Mouse (Mus musculus): ENCODE data around the gene Rbm47.

The Rbm47 gene

DNA sequence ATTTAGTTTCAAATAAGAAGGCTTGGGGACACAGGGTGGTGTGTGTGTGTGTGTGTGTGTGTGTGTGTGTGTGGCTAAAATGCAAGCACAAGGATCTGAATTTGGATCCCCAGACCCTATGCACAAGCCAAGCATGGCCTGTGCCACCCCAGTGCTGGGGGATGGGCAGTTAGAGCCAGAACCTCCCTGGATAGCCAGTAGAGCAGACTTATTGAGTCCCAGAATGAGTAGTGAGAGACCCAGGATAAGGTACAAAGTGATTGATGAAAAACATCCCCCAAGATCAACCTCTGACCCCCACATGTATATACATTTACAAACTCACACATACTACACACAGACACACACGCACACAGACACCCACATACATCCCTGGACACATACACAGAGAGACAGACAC, 86.6 kb downstream of the Rbm47 start:
- no peak for DNase-seq (ENCODE audit: low spot score in 2 of 2)

- no peak for DNase-seq (ENCODE audit: low spot score in 2 of 2)
Measured at GRCm38 (mm10) chr5:66085478-66085877, 87.4 kb downstream of the Rbm47 start.

DNA sequence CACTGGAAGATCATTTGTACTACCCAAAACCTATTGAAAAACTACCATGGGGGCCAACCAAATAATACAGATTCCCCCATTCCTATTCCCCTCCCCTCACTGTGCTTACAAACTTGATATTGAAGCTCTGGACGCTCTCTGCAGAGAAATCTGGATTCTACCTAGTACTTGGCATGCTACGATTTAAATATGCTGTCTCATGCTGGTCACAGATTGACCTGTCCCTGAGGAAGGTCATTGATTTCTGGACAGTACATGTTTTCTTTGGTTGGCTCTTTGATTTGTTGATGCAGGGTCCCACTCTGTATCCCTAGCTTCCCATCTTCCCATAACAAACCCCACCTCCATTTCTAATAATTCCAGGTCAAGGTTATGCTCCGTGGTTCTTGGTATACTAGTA, 88.4 kb downstream of the Rbm47 start:
- DNase-seq (ENCODE audit: low spot score in 2 of 2) = no peak

GRCm38 (mm10) chr5:66083350-66083749, 89.6 kb downstream of the Rbm47 start:
- DNase-seq (ENCODE audit: low spot score in 2 of 2) = peak; percentile 54 to 86

- no peak for DNase-seq (ENCODE audit: low spot score in 2 of 2)
Measured at GRCm38 (mm10) chr5:66082229-66082572, 90.7 kb downstream of the Rbm47 start.

- no peak for DNase-seq (ENCODE audit: low spot score in 2 of 2)
Measured at GRCm38 (mm10) chr5:66081443-66082228, 91.3 kb downstream of the Rbm47 start.

- DNase-seq (ENCODE audit: low spot score in 2 of 2) = no peak
Measured at GRCm38 (mm10) chr5:66080529-66081220, 92.2 kb downstream of the Rbm47 start.

GRCm38 (mm10) chr5:66079358-66080179, 93.3 kb downstream of the Rbm47 start:
- no peak for DNase-seq (ENCODE audit: low spot score in 2 of 2)

DNA sequence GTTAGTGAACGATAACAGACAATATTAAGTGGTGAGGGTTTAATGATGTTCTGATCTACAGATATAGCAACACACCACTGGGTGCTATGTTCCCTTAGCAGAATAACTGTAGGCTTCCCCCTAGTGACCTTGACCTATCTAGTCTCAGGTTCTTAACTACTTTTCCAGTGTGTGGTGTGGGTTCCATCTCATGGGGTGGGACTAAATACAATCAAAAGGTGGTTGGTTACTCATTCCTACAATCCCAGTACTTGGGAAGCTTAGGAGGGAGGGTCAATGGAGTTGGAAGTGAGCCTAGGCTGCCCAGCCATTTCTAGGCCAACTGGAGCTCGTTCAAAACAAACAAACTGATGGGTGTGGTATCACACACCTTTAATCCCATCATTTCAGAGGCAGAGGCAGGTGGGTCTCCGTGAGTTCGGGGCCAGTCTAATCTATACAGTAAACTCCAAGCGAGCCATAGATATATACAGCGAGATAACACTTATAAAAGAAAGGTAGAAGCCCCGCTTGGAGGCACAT, 94.4 kb downstream of the Rbm47 start:
- DNase-seq (ENCODE audit: low spot score in 2 of 2) = no peak

DNA sequence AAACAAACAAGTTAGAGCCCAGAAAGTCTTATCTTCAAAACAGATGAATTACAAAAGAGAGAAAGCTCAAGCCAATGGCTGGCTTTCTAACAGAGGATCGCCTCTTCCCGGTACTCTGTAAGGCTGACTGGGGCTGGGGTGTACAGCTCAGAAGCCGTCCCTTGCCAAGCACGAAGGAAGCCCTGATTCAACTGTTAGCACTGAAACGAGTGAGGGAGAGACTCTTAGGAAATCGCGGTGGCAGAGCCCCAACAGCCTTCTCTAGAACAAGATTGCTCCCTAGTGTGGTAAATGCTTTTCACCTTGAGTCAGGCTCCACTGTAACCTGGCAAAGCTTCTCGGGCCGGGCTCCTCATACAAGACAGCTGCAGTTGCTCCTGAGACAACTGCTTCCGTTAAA, 95.5 kb downstream of the Rbm47 start:
- DNase-seq (ENCODE audit: low spot score in 2 of 2) = peak in 1 of 2 experiments; percentile 33

DNA sequence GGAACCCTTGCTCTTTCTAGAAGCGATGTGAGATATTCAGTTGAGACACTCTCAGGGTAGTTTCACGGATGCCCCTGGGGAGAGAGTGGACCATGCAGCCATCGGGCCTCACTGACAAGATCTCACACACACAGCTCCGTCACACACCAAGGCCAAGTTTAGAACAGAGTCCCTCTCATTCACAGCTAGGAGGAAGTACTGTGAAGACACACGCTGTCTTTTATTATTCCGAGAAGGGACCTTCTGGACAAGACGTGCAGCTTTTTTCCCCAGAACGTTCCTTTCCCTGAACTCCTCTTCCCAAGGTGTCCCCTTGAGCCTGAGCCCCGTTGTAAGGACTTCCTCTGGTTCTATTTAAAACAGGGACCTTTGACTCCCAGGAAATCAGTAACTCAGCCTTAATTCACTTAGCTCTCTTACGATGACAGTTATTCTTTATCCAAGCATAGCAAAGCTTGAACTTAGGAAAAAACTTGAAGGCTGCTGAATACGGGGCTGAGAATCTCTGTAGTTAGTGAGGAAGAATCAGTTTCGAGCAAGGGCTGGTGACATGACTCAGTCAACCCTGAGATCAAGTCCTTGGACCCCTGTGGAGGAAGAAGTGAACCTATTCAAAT, 96.1 kb downstream of the Rbm47 start:
- no peak for DNase-seq (ENCODE audit: low spot score in 2 of 2)

DNA sequence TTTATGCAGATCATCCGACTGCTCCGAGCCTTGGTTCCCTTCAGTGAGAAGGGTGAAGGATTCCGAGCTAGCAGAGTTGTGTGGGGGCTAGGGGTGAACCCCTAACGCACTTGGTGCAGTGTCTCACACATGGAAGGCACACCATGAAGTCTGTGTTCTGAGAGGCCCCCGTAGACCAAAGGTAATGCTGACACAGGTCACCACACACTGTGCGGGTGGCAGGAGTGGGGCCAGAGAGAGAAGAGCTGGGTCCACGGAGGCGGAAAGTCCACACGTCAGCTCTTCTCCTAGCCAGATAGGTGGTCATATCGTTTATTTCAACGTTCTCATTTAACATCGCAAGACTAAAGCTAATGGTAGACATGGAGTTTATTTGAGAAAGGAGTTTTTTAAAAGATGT, 97.0 kb downstream of the Rbm47 start:
- DNase-seq (ENCODE audit: low spot score in 2 of 2) = no peak

GRCm38 (mm10) chr5:66075032-66075488, 97.9 kb downstream of the Rbm47 start:
- DNase-seq (ENCODE audit: low spot score in 2 of 2) = peak; percentile 54 to 73

- no peak for DNase-seq (ENCODE audit: low spot score in 2 of 2)
Measured at GRCm38 (mm10) chr5:66074235-66074634, 98.7 kb downstream of the Rbm47 start.

DNA sequence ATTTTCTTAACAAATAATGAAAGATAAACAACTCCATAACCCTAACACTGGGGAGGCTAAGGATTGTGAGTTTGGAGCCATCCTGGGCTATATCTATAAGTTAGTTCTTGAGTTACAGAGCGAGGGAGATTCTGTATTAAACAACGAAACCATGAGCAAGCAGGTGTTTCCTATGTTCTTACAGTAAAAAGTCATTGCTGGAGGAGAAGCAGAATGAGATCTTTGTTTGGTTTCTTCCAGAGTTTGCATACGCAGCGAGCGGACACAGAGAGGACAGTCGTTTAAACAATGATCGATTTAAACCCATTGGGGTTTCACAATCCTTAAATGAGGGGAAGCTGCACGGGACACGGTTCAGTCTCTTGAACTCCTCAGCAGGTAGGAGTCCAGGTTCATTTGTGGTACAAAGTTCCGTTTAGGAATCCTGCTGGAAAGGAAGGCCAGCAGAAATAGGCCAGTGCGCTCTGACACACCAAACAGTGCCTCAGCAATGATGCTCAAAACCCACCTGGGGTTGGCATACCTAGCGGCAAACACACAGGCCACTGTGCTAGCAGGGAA, 99.2 kb downstream of the Rbm47 start:
- no peak for DNase-seq (ENCODE audit: low spot score in 2 of 2)

DNA sequence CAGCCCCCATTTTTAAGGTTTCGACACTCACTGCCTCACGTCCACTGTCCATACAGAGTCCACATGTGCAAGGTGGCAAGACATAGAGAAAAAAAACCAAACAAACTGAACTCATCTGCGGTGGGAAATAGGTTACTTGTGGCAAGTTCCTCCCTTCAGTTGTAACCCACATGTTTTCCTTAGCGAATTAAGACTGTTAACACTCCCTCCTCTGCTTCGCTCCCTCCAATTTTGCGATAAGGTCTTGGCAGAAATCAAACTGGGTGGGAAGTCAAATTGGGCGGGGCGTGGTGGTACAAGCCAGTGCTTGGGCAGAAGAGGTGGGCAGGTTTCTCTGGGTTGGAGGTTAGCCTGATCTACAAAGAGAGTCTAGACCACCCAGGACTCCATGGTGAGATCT, 101.2 kb downstream of the Rbm47 start:
- DNase-seq (ENCODE audit: low spot score in 2 of 2) = no peak

- DNase-seq (ENCODE audit: low spot score in 2 of 2) = no peak
Measured at GRCm38 (mm10) chr5:66070350-66070749, 102.6 kb downstream of the Rbm47 start.

- peak; percentile 55 to 74 for DNase-seq (ENCODE audit: low spot score in 2 of 2)
Measured at GRCm38 (mm10) chr5:66069470-66070144, 103.3 kb downstream of the Rbm47 start.

GRCm38 (mm10) chr5:66069133-66069469, 103.8 kb downstream of the Rbm47 start:
- no peak for DNase-seq (ENCODE audit: low spot score in 2 of 2)

DNA sequence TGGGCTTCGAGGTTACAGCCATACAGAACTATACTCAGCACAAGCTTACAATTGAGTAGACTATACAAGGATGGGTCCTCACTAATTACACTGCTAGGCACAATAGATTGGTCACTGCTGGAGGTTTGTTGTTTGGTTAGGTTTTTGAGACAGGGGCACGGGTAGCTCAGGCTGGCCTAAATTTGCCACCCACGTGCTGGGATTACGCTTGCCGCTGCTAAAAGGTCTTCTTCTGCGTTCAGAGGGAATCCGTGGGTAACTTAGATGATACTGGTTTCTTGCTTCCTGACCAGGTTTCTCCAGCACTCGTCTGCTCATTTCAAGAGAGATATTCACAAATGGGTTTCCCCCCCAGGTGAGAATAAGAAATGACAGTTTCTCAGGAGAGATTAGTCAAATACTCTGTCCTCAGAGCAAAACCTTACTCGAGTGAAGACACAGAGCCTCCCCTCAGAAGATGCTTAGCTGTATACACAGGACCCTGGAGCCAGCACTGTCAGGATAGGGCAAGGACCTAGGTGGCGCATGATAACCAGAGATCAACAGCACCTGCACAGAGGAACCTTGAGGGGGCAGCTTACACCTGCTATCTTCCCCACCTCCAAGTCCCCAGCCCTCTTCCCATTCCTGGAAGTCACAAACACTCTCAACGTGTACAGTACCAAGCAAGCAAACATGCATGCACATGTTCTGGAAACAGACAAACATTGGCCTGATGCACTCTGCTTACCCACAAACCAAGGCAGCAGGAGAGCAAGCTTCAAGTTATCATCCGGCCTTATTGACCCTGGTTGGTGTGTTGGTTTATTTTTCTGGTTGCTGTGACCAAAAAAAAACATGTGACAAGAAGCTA, 104.6 kb downstream of the Rbm47 start:
- no peak for DNase-seq (ENCODE audit: low spot score in 2 of 2)

Measured in spleen, postnatal 4 days (tissue).